Mouse (Mus musculus): ENCODE measurements around the gene Olfr1217. TPM values are rescaled to one million over a fixed set of nuclear protein-coding genes. Genes with fewer than 3 reads are reported as not detected.
"Not testable (repeated sequence)": the region's sequence is repeated elsewhere in the genome, so short reads cannot be mapped to it uniquely, and the experiment has no call there.

Gene Olfr1217
- not detected in 2 replicates for polyA plus RNA-seq (2015; fragmentation: Nextera tagmentation; extraction: Ambion mirVana)

GRCm38 (mm10) chr2:89031965-89032364 lies at the start of gene Olfr1217:
Olfr1217 (minus strand) TSS chr2:89032065.
- no peaks in the 10 kb centered on the region for H3K36me3 ChIP-seq (replicated peaks)
- no peaks in the 10 kb centered on the region for H3K9me3 ChIP-seq (replicated peaks)
- no peak for ATAC-seq (ENCODE audit: insufficient read depth)
- H3K27ac ChIP-seq (replicated peaks): no peak within 1 kb of the TSS
- H3K27me3 ChIP-seq: no peaks in the 10 kb centered on the region
- H3K4me3 ChIP-seq (replicated peaks): no peak within 1 kb of the TSS
- no peak within 1 kb of the TSS for H3K9ac ChIP-seq
- H3K4me1 ChIP-seq (replicated peaks): no peaks in the 10 kb centered on the region
- H3K4me2 ChIP-seq: no peak within 1 kb of the TSS
- 37% methylated on average over 2 of the region's 2 CpGs for WGBS (ENCODE audit: insufficient replicate concordance)

GRCm38 (mm10) chr2:89081487-89081886 lies 49.6 kb upstream of the Olfr1217 start:
- ATAC-seq (ENCODE audit: insufficient read depth): no peak
- Histone ChIP-seq H3K9ac (no peak overlapping the region), H3K4me2 (no peak overlapping the region), H3K4me3 (replicated peaks) (no peak overlapping the region), H3K4me1 (replicated peaks) (no peaks in the 10 kb centered on the region), H3K9me3 (replicated peaks) (no peaks in the 10 kb centered on the region), H3K36me3 (replicated peaks) (no peaks in the 10 kb centered on the region), H3K27ac (replicated peaks) (no peak overlapping the region), H3K27me3 (no peaks in the 10 kb centered on the region)

- H3K4me1 ChIP-seq (replicated peaks): no peaks in the 10 kb centered on the region
- H3K9me3 ChIP-seq (replicated peaks): no peaks in the 10 kb centered on the region
- no peaks in the 10 kb centered on the region for H3K36me3 ChIP-seq (replicated peaks)
- no peak for ATAC-seq (ENCODE audit: insufficient read depth)
- H3K4me3 ChIP-seq (replicated peaks): no peak within 1 kb of the TSS
- H3K27ac ChIP-seq (replicated peaks): no peak within 1 kb of the TSS
- no peaks in the 10 kb centered on the region for H3K27me3 ChIP-seq
- no peak within 1 kb of the TSS for H3K9ac ChIP-seq
- no peak within 1 kb of the TSS for H3K4me2 ChIP-seq
Measured at GRCm38 (mm10) chr2:89061087-89061486, 29.2 kb upstream of the Olfr1217 start, which contains the start of gene Olfr1218. Olfr1218 (minus strand) TSS chr2:89061187.

- H3K9me3 ChIP-seq (replicated peaks); H3K4me3 ChIP-seq (replicated peaks); ATAC-seq (ENCODE audit: insufficient read depth); H3K27ac ChIP-seq (replicated peaks); H3K4me2 ChIP-seq; H3K4me1 ChIP-seq (replicated peaks); H3K9ac ChIP-seq; H3K36me3 ChIP-seq (replicated peaks); H3K27me3 ChIP-seq: not testable (repeated sequence)
- 46% methylated on average over 3 of the region's 3 CpGs for WGBS (ENCODE audit: insufficient replicate concordance)
Measured at GRCm38 (mm10) chr2:89021436-89021835, 10.4 kb downstream of the Olfr1217 start.

GRCm38 (mm10) chr2:89018240-89018639 lies 13.6 kb downstream of the Olfr1217 start, which contains the start of gene Olfr1216:
Olfr1216 (minus strand) TSS chr2:89018340.
- Histone ChIP-seq H3K27me3 (no peaks in the 10 kb centered on the region), H3K4me3 (replicated peaks) (no peak within 1 kb of the TSS), H3K4me2 (no peak within 1 kb of the TSS), H3K4me1 (replicated peaks) (no peaks in the 10 kb centered on the region), H3K9ac (no peak within 1 kb of the TSS), H3K36me3 (replicated peaks) (no peaks in the 10 kb centered on the region), H3K27ac (replicated peaks) (no peak within 1 kb of the TSS), H3K9me3 (replicated peaks) (no peaks in the 10 kb centered on the region)
- WGBS (ENCODE audit: insufficient replicate concordance): 49% methylated on average over 1 of the region's 1 CpGs
- ATAC-seq (ENCODE audit: insufficient read depth): no peak

GRCm38 (mm10) chr2:89006873-89007272 lies 25.0 kb downstream of the Olfr1217 start, which contains the start of gene Olfr1215:
Olfr1215 (minus strand) TSS chr2:89006973.
- Histone ChIP-seq H3K9ac (no peak within 1 kb of the TSS), H3K4me1 (replicated peaks) (no peaks in the 10 kb centered on the region), H3K4me3 (replicated peaks) (no peak within 1 kb of the TSS), H3K4me2 (no peak within 1 kb of the TSS), H3K27me3 (no peaks in the 10 kb centered on the region), H3K9me3 (replicated peaks) (no peaks in the 10 kb centered on the region), H3K36me3 (replicated peaks) (no peaks in the 10 kb centered on the region), H3K27ac (replicated peaks) (no peak within 1 kb of the TSS)
- no peak for ATAC-seq (ENCODE audit: insufficient read depth)
- WGBS (ENCODE audit: insufficient replicate concordance): 40% methylated on average over 2 of the region's 2 CpGs

- H3K4me1 ChIP-seq (replicated peaks): no peaks in the 10 kb centered on the region
- no peak for ATAC-seq (ENCODE audit: insufficient read depth)
- no peaks in the 10 kb centered on the region for H3K27me3 ChIP-seq
- H3K4me2 ChIP-seq: no peak within 1 kb of the TSS
- WGBS (ENCODE audit: insufficient replicate concordance): 64% methylated on average over 1 of the region's 1 CpGs
- no peak within 1 kb of the TSS for H3K9ac ChIP-seq
- H3K36me3 ChIP-seq (replicated peaks): no peaks in the 10 kb centered on the region
- H3K9me3 ChIP-seq (replicated peaks): no peaks in the 10 kb centered on the region
- no peak within 1 kb of the TSS for H3K4me3 ChIP-seq (replicated peaks)
- no peak within 1 kb of the TSS for H3K27ac ChIP-seq (replicated peaks)
Measured at GRCm38 (mm10) chr2:88992553-88992952, 39.3 kb downstream of the Olfr1217 start, which contains the start of gene Olfr1214. Olfr1214 (minus strand) TSS chr2:88992653.

GRCm38 (mm10) chr2:88980181-88980580 lies 51.7 kb downstream of the Olfr1217 start, which contains the start of gene Gm13762:
Gm13762 (minus strand) TSS chr2:88980281.
- no peak for ATAC-seq (ENCODE audit: insufficient read depth)
- no peak within 1 kb of the TSS for H3K9ac ChIP-seq
- 46% methylated on average over 1 of the region's 1 CpGs for WGBS (ENCODE audit: insufficient replicate concordance)
- no peaks in the 10 kb centered on the region for H3K9me3 ChIP-seq (replicated peaks)
- no peak within 1 kb of the TSS for H3K4me2 ChIP-seq
- H3K27me3 ChIP-seq: no peaks in the 10 kb centered on the region
- H3K4me3 ChIP-seq (replicated peaks): no peak within 1 kb of the TSS
- H3K36me3 ChIP-seq (replicated peaks): no peaks in the 10 kb centered on the region
- H3K4me1 ChIP-seq (replicated peaks): no peaks in the 10 kb centered on the region
- no peak within 1 kb of the TSS for H3K27ac ChIP-seq (replicated peaks)

Other genes starting within 250 kb of the Olfr1217 start
- gene Olfr1201, start 239.0 kb downstream of the Olfr1217 start, polyA plus RNA-seq (2015; fragmentation: Nextera tagmentation; extraction: Ambion mirVana): not detected in 2 replicates
- gene Olfr1202, start 217.6 kb downstream of the Olfr1217 start, polyA plus RNA-seq (2015; fragmentation: Nextera tagmentation; extraction: Ambion mirVana): not detected in 2 replicates
- gene Olfr1205, start 202.3 kb downstream of the Olfr1217 start, polyA plus RNA-seq (2015; fragmentation: Nextera tagmentation; extraction: Ambion mirVana): not detected in 2 replicates
- not detected in 2 replicates for gene Olfr1204, start 182.8 kb downstream of the Olfr1217 start, polyA plus RNA-seq (2015; fragmentation: Nextera tagmentation; extraction: Ambion mirVana)
- not detected in 2 replicates for gene Olfr1206, start 168.8 kb downstream of the Olfr1217 start, polyA plus RNA-seq (2015; fragmentation: Nextera tagmentation; extraction: Ambion mirVana)
- not detected in 2 replicates for gene Olfr1208, start 129.8 kb downstream of the Olfr1217 start, polyA plus RNA-seq (2015; fragmentation: Nextera tagmentation; extraction: Ambion mirVana)
- not detected in 2 replicates for gene Olfr1209, start 116.9 kb downstream of the Olfr1217 start, polyA plus RNA-seq (2015; fragmentation: Nextera tagmentation; extraction: Ambion mirVana)
- not detected in 2 replicates for gene Olfr1211, start 94.0 kb downstream of the Olfr1217 start, polyA plus RNA-seq (2015; fragmentation: Nextera tagmentation; extraction: Ambion mirVana)
- gene Olfr1212, start 78.1 kb downstream of the Olfr1217 start, polyA plus RNA-seq (2015; fragmentation: Nextera tagmentation; extraction: Ambion mirVana): not detected in 2 replicates
- gene Gm13762, start 51.8 kb downstream of the Olfr1217 start, polyA plus RNA-seq (2015; fragmentation: Nextera tagmentation; extraction: Ambion mirVana): not detected in 2 replicates
- not detected in 2 replicates for gene Olfr1214, start 39.4 kb downstream of the Olfr1217 start, polyA plus RNA-seq (2015; fragmentation: Nextera tagmentation; extraction: Ambion mirVana)
- not detected in 2 replicates for gene Olfr1215, start 25.1 kb downstream of the Olfr1217 start, polyA plus RNA-seq (2015; fragmentation: Nextera tagmentation; extraction: Ambion mirVana)
- not detected in 2 replicates for gene Olfr1216, start 13.7 kb downstream of the Olfr1217 start, polyA plus RNA-seq (2015; fragmentation: Nextera tagmentation; extraction: Ambion mirVana)
- gene Olfr1218, start 29.1 kb upstream of the Olfr1217 start, polyA plus RNA-seq (2015; fragmentation: Nextera tagmentation; extraction: Ambion mirVana): not detected in 2 replicates
- gene Olfr1219, start 51.4 kb upstream of the Olfr1217 start, polyA plus RNA-seq (2015; fragmentation: Nextera tagmentation; extraction: Ambion mirVana): not detected in 2 replicates
- gene Olfr1220, start 74.8 kb upstream of the Olfr1217 start, polyA plus RNA-seq (2015; fragmentation: Nextera tagmentation; extraction: Ambion mirVana): not detected in 2 replicates
- not detected in 2 replicates for gene Olfr1221, start 85.2 kb upstream of the Olfr1217 start, polyA plus RNA-seq (2015; fragmentation: Nextera tagmentation; extraction: Ambion mirVana)
- gene Olfr1222, start 101.0 kb upstream of the Olfr1217 start, polyA plus RNA-seq (2015; fragmentation: Nextera tagmentation; extraction: Ambion mirVana): not detected in 2 replicates
- not detected in 2 replicates for gene Olfr1223, start 119.5 kb upstream of the Olfr1217 start, polyA plus RNA-seq (2015; fragmentation: Nextera tagmentation; extraction: Ambion mirVana)
- gene Olfr1224-ps1, start 132.0 kb upstream of the Olfr1217 start, polyA plus RNA-seq (2015; fragmentation: Nextera tagmentation; extraction: Ambion mirVana): not detected in 2 replicates
- not detected in 2 replicates for gene Olfr1225, start 142.6 kb upstream of the Olfr1217 start, polyA plus RNA-seq (2015; fragmentation: Nextera tagmentation; extraction: Ambion mirVana)
- gene Olfr1226, start 168.0 kb upstream of the Olfr1217 start, polyA plus RNA-seq (2015; fragmentation: Nextera tagmentation; extraction: Ambion mirVana): not detected in 2 replicates
- not detected in 2 replicates for gene Olfr1228, start 222.0 kb upstream of the Olfr1217 start, polyA plus RNA-seq (2015; fragmentation: Nextera tagmentation; extraction: Ambion mirVana)